Mouse (Mus musculus): ENCODE data around the gene Arhgap31. TPM values are rescaled to one million over a fixed set of nuclear protein-coding genes. Genes with fewer than 3 reads are reported as not detected.
"Not testable (repeated sequence)": the region's sequence is repeated elsewhere in the genome, so short reads cannot be mapped to it uniquely, and the experiment has no call there.

Arhgap31 gene
- polyA plus RNA-seq, 1 experiment from 2014 or later, result 9.8 TPM

- Histone ChIP-seq H3K4me1 (no peaks in the 10 kb centered on the region), H3K27me3 (replicated peaks) (no peaks in the 10 kb centered on the region), H3K36me3 (no peaks in the 10 kb centered on the region), H3K9ac (no peak overlapping the region), H3K9me3 (no peaks in the 10 kb centered on the region), H3K27ac (no peak overlapping the region), H3K4me3 (replicated peaks) (no peak overlapping the region), H3K4me2 (no peak overlapping the region)
- 93% methylated on average over 9 of the region's 9 CpGs for WGBS
- ATAC-seq (ENCODE audit: insufficient read depth, low FRiP score, low read depth), result no peak
Observed at GRCm38 (mm10) chr16:38721377-38721776, 8.3 kb upstream of the Arhgap31 start.

GRCm38 (mm10) chr16:38714259-38714526 lies 1.1 kb upstream of the Arhgap31 start:
- H3K4me3 ChIP-seq (replicated peaks); ATAC-seq (ENCODE audit: insufficient read depth, low FRiP score, low read depth); H3K4me1 ChIP-seq; H3K27me3 ChIP-seq (replicated peaks); H3K9ac ChIP-seq; H3K36me3 ChIP-seq; H3K9me3 ChIP-seq: not testable (repeated sequence)
- H3K27ac ChIP-seq, result peak overlapping the region; percentile 96; the same call in 1 of the 2 replicates
- peak overlapping the region; percentile 79 for H3K4me2 ChIP-seq
- 56% methylated on average over 11 of the region's 12 CpGs for WGBS

GRCm38 (mm10) chr16:38713404-38714258 lies 557 bp upstream of the Arhgap31 start:
- peak overlapping the region; percentile 76 for H3K4me3 ChIP-seq (replicated peaks)
- H3K36me3 ChIP-seq, result no peaks in the 10 kb centered on the region
- H3K27ac ChIP-seq, result peak overlapping the region; percentile 96
- peak overlapping the region; percentile 79 for H3K4me2 ChIP-seq
- ATAC-seq (ENCODE audit: insufficient read depth, low FRiP score, low read depth), result peak; percentile 69
- H3K4me1 ChIP-seq, result no peaks in the 10 kb centered on the region
- H3K9ac ChIP-seq, result peak overlapping the region; percentile 77; the same call in 1 of the 2 replicates
- H3K27me3 ChIP-seq (replicated peaks), result no peaks in the 10 kb centered on the region
- 14% methylated on average over 17 of the region's 17 CpGs for WGBS
- no peaks in the 10 kb centered on the region for H3K9me3 ChIP-seq

GRCm38 (mm10) chr16:38712105-38712504 lies 969 bp downstream of the Arhgap31 start:
- Histone ChIP-seq H3K4me3 (replicated peaks) (peak overlapping the region; percentile 76), H3K9me3 (no peaks in the 10 kb centered on the region), H3K36me3 (no peaks in the 10 kb centered on the region), H3K4me2 (peak overlapping the region; percentile 79), H3K9ac (peak overlapping the region; percentile 77; the same call in 1 of the 2 replicates), H3K27me3 (replicated peaks) (no peaks in the 10 kb centered on the region), H3K27ac (peak overlapping the region; percentile 96), H3K4me1 (no peaks in the 10 kb centered on the region)
- WGBS, result 7% methylated on average over 12 of the region's 12 CpGs
- ATAC-seq (ENCODE audit: insufficient read depth, low FRiP score, low read depth), result no peak

- ATAC-seq (ENCODE audit: insufficient read depth, low FRiP score, low read depth), result no peak
- H3K4me3 ChIP-seq (replicated peaks), result peak overlapping the region; percentile 76; the same call in 1 of the 2 replicates
- WGBS, result 41% methylated on average over 4 of the region's 4 CpGs
Observed at GRCm38 (mm10) chr16:38711245-38711644, 1.8 kb downstream of the Arhgap31 start.

GRCm38 (mm10) chr16:38708962-38709520 lies 4.0 kb downstream of the Arhgap31 start:
- no peak overlapping the region for H3K9ac ChIP-seq
- WGBS, result 69% methylated on average over 7 of the region's 7 CpGs
- H3K4me3 ChIP-seq (replicated peaks), result no peak overlapping the region
- H3K4me1 ChIP-seq, result no peaks in the 10 kb centered on the region
- no peak overlapping the region for H3K4me2 ChIP-seq
- no peaks in the 10 kb centered on the region for H3K9me3 ChIP-seq
- no peak overlapping the region for H3K27ac ChIP-seq
- no peak for ATAC-seq (ENCODE audit: insufficient read depth, low FRiP score, low read depth)
- H3K36me3 ChIP-seq, result no peaks in the 10 kb centered on the region
- no peaks in the 10 kb centered on the region for H3K27me3 ChIP-seq (replicated peaks)

More at GRCm38 (mm10) chr16:38711245-38711644, 1.8 kb downstream of the Arhgap31 start:
- H3K36me3 ChIP-seq, result no peaks in the 10 kb centered on the region
- H3K27ac ChIP-seq, result no peak overlapping the region
- no peaks in the 10 kb centered on the region for H3K27me3 ChIP-seq (replicated peaks)
- H3K4me2 ChIP-seq, result peak overlapping the region; percentile 79
- H3K4me1 ChIP-seq, result no peaks in the 10 kb centered on the region
- no peak overlapping the region for H3K9ac ChIP-seq
- H3K9me3 ChIP-seq, result no peaks in the 10 kb centered on the region

- no peak overlapping the region for H3K9ac ChIP-seq
- no peak overlapping the region for H3K27ac ChIP-seq
- 71% methylated on average over 7 of the region's 7 CpGs for WGBS
- no peaks in the 10 kb centered on the region for H3K27me3 ChIP-seq (replicated peaks)
- H3K4me3 ChIP-seq (replicated peaks), result no peak overlapping the region
- no peaks in the 10 kb centered on the region for H3K36me3 ChIP-seq
- H3K4me1 ChIP-seq, result peaks cover 5% of the 10 kb centered on the region
- no peak for ATAC-seq (ENCODE audit: insufficient read depth, low FRiP score, low read depth)
- H3K9me3 ChIP-seq, result no peaks in the 10 kb centered on the region
- no peak overlapping the region for H3K4me2 ChIP-seq
Observed at GRCm38 (mm10) chr16:38706782-38707181, 6.3 kb downstream of the Arhgap31 start.

- H3K4me2 ChIP-seq, result no peak overlapping the region
- H3K27ac ChIP-seq, result peak overlapping the region; percentile 48; the same call in 1 of the 2 replicates
- no peaks in the 10 kb centered on the region for H3K27me3 ChIP-seq (replicated peaks)
- H3K9me3 ChIP-seq, result no peaks in the 10 kb centered on the region
- 0 out of 2 replicates have a peak, but pooled peaks have one; percentile 34 for ATAC-seq (ENCODE audit: insufficient read depth, low FRiP score, low read depth)
- no peak overlapping the region for H3K4me3 ChIP-seq (replicated peaks)
- peaks cover 7% of the 10 kb centered on the region for H3K4me1 ChIP-seq
- H3K36me3 ChIP-seq, result no peaks in the 10 kb centered on the region
- H3K9ac ChIP-seq, result no peak overlapping the region
- WGBS, result 69% methylated on average over 9 of the region's 9 CpGs
Observed at GRCm38 (mm10) chr16:38705531-38706281, 7.4 kb downstream of the Arhgap31 start.

GRCm38 (mm10) chr16:38703501-38703900 lies 9.6 kb downstream of the Arhgap31 start:
- H3K27ac ChIP-seq, result no peak overlapping the region
- no peak for ATAC-seq (ENCODE audit: insufficient read depth, low FRiP score, low read depth)
- no peaks in the 10 kb centered on the region for H3K27me3 ChIP-seq (replicated peaks)
- 51% methylated on average over 6 of the region's 6 CpGs for WGBS
- no peaks in the 10 kb centered on the region for H3K36me3 ChIP-seq
- peaks cover 9% of the 10 kb centered on the region for H3K4me1 ChIP-seq
- H3K9me3 ChIP-seq, result no peaks in the 10 kb centered on the region
- no peak overlapping the region for H3K9ac ChIP-seq
- no peak overlapping the region for H3K4me3 ChIP-seq (replicated peaks)
- H3K4me2 ChIP-seq, result no peak overlapping the region

GRCm38 (mm10) chr16:38702316-38702715 lies 10.8 kb downstream of the Arhgap31 start:
- Histone ChIP-seq H3K36me3 (no peaks in the 10 kb centered on the region), H3K9ac (no peak overlapping the region; the same call in 1 of the 2 replicates), H3K27me3 (replicated peaks) (no peaks in the 10 kb centered on the region), H3K27ac (peak overlapping the region; percentile 21; the same call in 1 of the 2 replicates), H3K4me2 (peak overlapping the region; percentile 19; the same call in 1 of the 2 replicates), H3K4me1 (peaks cover 9% of the 10 kb centered on the region), H3K9me3 (no peaks in the 10 kb centered on the region), H3K4me3 (replicated peaks) (no peak overlapping the region)
- no peak for ATAC-seq (ENCODE audit: insufficient read depth, low FRiP score, low read depth)
- WGBS, result 82% methylated on average over 3 of the region's 3 CpGs

GRCm38 (mm10) chr16:38701492-38702185 lies 11.4 kb downstream of the Arhgap31 start:
- ATAC-seq (ENCODE audit: insufficient read depth, low FRiP score, low read depth), result no peak
- peak overlapping the region; percentile 19; the same call in 1 of the 2 replicates for H3K4me2 ChIP-seq
- peak overlapping the region; percentile 21; the same call in 1 of the 2 replicates for H3K27ac ChIP-seq

More at GRCm38 (mm10) chr16:38701492-38702185, 11.4 kb downstream of the Arhgap31 start:
- H3K9me3 ChIP-seq, result no peaks in the 10 kb centered on the region
- H3K9ac ChIP-seq, result no peak overlapping the region; the same call in 1 of the 2 replicates
- H3K36me3 ChIP-seq, result no peaks in the 10 kb centered on the region
- peaks cover 9% of the 10 kb centered on the region for H3K4me1 ChIP-seq
- no peaks in the 10 kb centered on the region for H3K27me3 ChIP-seq (replicated peaks)
- 39% methylated on average over 9 of the region's 9 CpGs for WGBS
- no peak overlapping the region for H3K4me3 ChIP-seq (replicated peaks)
